Mouse (Mus musculus) forebrain, embryonic 15.5 days (tissue): ENCODE data around the gene Uggt2. TPM values are rescaled to one million over a fixed set of nuclear protein-coding genes. Genes with fewer than 3 reads are reported as not detected.
"Not testable (repeated sequence)": the region's sequence is repeated elsewhere in the genome, so short reads cannot be mapped to it uniquely, and the experiment has no call there.

Source experiments
- ATAC-seq: fragments of 200-750 bp; cut with Nextera tagmentation; replicated peaks from 2 replicates; pipeline ENCODE4 v1.8.0; 2017; ENCODE audit warnings: mild to moderate bottlenecking, moderate TSS enrichment, moderate library complexity
- H3K27ac ChIP-seq: fragments of 300-500 bp; sonication (generic); replicated peaks from 2 replicates; pipeline ENCODE4 v1.5.1; 2015; ENCODE audit warnings: mild to moderate bottlenecking, inconsistent platforms
- H3K27me3 ChIP-seq: fragments of 300-500 bp; sonication (generic); 2 replicates; pipeline ENCODE4 v1.6.1; 2015; ENCODE audit warnings: inconsistent platforms
- H3K36me3 ChIP-seq: fragments of 300-500 bp; sonication (generic); 2 replicates; pipeline ENCODE4 v1.6.1; 2015; ENCODE audit warnings: mild to moderate bottlenecking, inconsistent platforms
- H3K4me1 ChIP-seq: fragments of 300-500 bp; sonication (generic); 2 replicates; pipeline ENCODE4 v1.6.1; 2015; ENCODE audit warnings: inconsistent platforms
- H3K4me2 ChIP-seq: fragments of 300-500 bp; sonication (generic); replicated peaks from 2 replicates; pipeline ENCODE4 v1.6.1; 2015; ENCODE audit warnings: mild to moderate bottlenecking, inconsistent platforms
- H3K4me3 ChIP-seq: fragments of 300-500 bp; sonication (generic); 2 replicates; pipeline ENCODE4 v1.5.1; 2015; ENCODE audit warnings: mild to moderate bottlenecking, inconsistent platforms
- H3K9ac ChIP-seq: fragments of 300-500 bp; sonication (generic); replicated peaks from 2 replicates; pipeline ENCODE4 v1.6.1; 2015; ENCODE audit warnings: mild to moderate bottlenecking, inconsistent platforms
- H3K9me3 ChIP-seq: fragments of 300-500 bp; sonication (generic); 2 replicates; pipeline ENCODE4 v1.6.1; 2016; ENCODE audit warnings: inconsistent platforms
- WGBS: fragments of 180-500 bp; shearing (Covaris S2); methylation state at CpG from one replicate; pipeline ENCODE4 v1.1.7; 2015; ENCODE audit warnings: mixed read lengths; 5-methylcytosine and 5-hydroxymethylcytosine counted together
- polyA plus RNA-seq: library from polyadenylated mRNA; unstranded; fragments of >200 nt; fragmentation: Nextera tagmentation; extraction: Ambion mirVana; gene quantifications from 2 replicates; pipeline ENCODE4 v1.2.1, GENCODE M21; 2015

Gene Uggt2
- polyA plus RNA-seq, 1 experiment from 2014 or later, result 12.9 TPM

DNA sequence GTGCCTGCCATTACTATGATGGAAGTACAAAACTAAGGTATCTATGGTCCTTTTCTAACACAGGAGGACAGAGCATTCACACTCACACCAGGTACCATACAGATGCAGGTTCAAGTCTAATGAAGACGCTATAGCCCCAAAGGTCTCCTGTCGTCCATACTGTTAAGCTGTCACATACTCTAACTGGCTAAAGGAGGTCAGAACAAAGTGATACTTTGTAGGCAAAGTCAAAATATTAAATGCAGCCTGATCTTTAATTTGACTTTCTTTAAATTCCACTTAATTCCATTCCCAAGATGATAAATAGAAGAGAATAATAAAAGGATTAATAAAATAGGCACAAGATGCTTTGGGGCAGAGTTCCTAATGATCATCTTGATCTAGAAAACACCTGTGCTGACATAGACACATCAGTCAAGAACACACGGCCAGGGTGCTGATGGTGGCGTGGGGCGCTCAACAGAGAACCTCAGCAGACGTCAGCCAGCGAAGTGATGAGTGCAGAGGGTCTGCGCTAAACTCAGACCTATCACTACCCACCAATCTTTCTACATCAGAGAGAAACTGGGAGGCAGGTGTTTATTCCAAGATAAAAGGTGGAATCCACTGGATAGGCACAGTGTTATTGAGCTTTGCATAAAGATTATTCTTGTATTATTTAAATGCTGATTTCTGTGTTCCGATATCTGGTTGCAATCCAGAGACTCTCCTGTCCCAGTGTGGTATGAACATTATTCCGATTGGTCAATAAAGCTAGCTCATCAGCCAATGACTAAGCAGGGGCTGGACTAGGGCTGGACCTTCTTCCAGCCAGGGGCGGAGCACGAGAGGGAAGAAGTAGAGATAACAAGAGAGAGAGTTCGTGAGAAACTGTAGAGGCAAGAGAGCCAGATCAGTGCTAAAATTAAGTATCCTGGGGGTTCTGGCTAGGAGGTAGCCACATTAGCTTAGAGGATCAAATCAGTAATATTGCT is 111.4 kb downstream of the Uggt2 start:
- Histone ChIP-seq H3K27ac (no peak overlapping the region), H3K36me3 (peaks cover 8% of the 10 kb centered on the region; the same call in 1 of the 2 replicates), H3K9ac (no peak overlapping the region), H3K4me3 (no peak overlapping the region), H3K27me3 (no peaks in the 10 kb centered on the region), H3K4me2 (no peak overlapping the region), H3K9me3 (no peaks in the 10 kb centered on the region), H3K4me1 (no peaks in the 10 kb centered on the region)
- 53% methylated on average over 13 of the region's 13 CpGs for whole genome bisulfite sequencing
- ATAC-seq, result no peak

DNA sequence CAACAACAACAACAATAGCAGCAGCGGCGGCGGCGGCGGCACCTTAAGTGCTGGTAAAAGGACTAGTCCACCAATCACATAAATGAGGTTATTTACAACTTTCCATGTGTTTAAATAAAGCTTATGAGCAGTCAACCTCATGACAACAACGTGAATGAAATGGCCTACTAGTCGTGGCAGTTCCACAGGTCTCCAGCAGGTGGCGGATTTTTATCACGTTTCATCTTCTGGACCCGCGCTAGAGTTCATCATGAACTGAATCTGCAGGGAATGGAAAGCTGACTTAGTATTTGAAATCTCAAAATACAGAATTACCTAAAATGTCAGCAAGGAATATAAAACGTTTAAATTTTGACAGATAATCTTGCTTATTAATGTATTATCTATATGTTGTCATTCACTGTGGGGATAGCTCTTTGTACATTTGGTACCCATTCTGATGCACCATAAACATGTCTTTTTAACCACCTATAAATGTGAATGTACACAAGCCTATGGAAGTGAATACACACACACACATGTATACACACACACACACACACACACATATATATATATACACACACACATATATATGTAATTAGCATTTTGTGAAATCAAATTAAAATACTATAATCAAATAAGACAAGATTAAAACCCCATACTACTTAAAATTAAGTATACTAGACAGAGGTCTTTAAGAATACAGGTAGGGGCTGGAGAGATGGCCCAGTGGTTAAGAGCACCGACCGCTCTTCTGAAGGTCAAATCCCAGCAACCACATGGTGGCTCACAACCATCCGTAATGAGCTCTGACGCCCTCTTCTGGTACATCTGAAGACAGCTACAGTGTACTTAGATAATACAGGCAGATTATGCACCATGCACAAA is 112.3 kb downstream of the Uggt2 start:
- WGBS, result 35% methylated on average over 16 of the region's 16 CpGs
- Histone ChIP-seq H3K27me3 (no peaks in the 10 kb centered on the region), H3K9me3 (no peaks in the 10 kb centered on the region), H3K4me1 (no peaks in the 10 kb centered on the region), H3K27ac (no peak overlapping the region), H3K4me2 (no peak overlapping the region), H3K9ac (no peak overlapping the region), H3K36me3 (peaks cover under 1% of the 10 kb centered on the region; the same call in 1 of the 2 replicates), H3K4me3 (no peak overlapping the region)
- 0 out of 2 replicates have a peak, but pooled peaks have one; percentile 24 for ATAC-seq

- Histone ChIP-seq H3K4me3 (no peak overlapping the region), H3K9me3 (no peaks in the 10 kb centered on the region), H3K36me3 (peaks cover 3% of the 10 kb centered on the region; the same call in 1 of the 2 replicates), H3K4me2 (no peak overlapping the region), H3K9ac (no peak overlapping the region), H3K27me3 (no peaks in the 10 kb centered on the region), H3K4me1 (no peaks in the 10 kb centered on the region), H3K27ac (no peak overlapping the region)
- ATAC-seq, result no peak
- 89% methylated on average over 4 of the region's 4 CpGs for WGBS
These were observed 115.1 kb downstream of the Uggt2 start for GRCm38 (mm10) chr14:118984161-118984560.

- Histone ChIP-seq H3K36me3 (peaks cover 9% of the 10 kb centered on the region), H3K27ac (no peak overlapping the region; the same call in 1 of the 2 replicates), H3K9me3 (no peaks in the 10 kb centered on the region), H3K4me3 (no peak overlapping the region), H3K9ac (no peak overlapping the region), H3K4me1 (no peaks in the 10 kb centered on the region), H3K27me3 (no peaks in the 10 kb centered on the region), H3K4me2 (no peak overlapping the region)
- no peak for ATAC-seq
These were observed 115.8 kb downstream of the Uggt2 start for GRCm38 (mm10) chr14:118983396-118983795.

GRCm38 (mm10) chr14:118982429-118983045 is 116.7 kb downstream of the Uggt2 start:
- ATAC-seq, H3K9ac ChIP-seq, H3K9me3 ChIP-seq, H3K27me3 ChIP-seq, H3K4me2 ChIP-seq, H3K27ac ChIP-seq, H3K4me1 ChIP-seq, H3K4me3 ChIP-seq: not testable (repeated sequence)
- 59% methylated on average over 8 of the region's 11 CpGs for WGBS
- H3K36me3 ChIP-seq, result peaks cover 18% of the 10 kb centered on the region

GRCm38 (mm10) chr14:118981711-118982428 is 117.4 kb downstream of the Uggt2 start:
- H3K4me2 ChIP-seq, H3K4me1 ChIP-seq, ATAC-seq, H3K27me3 ChIP-seq, H3K4me3 ChIP-seq, H3K27ac ChIP-seq, H3K9ac ChIP-seq, H3K9me3 ChIP-seq: not testable (repeated sequence)
- H3K36me3 ChIP-seq, result peaks cover 24% of the 10 kb centered on the region
- WGBS, result 82% methylated on average over 6 of the region's 6 CpGs

GRCm38 (mm10) chr14:118980890-118981289 is 118.3 kb downstream of the Uggt2 start:
- no peak overlapping the region for H3K9ac ChIP-seq
- H3K36me3 ChIP-seq, result peaks cover 33% of the 10 kb centered on the region
- no peaks in the 10 kb centered on the region for H3K9me3 ChIP-seq
- no peak overlapping the region for H3K4me3 ChIP-seq
- no peak overlapping the region for H3K27ac ChIP-seq
- H3K4me2 ChIP-seq, result no peak overlapping the region
- no peaks in the 10 kb centered on the region for H3K4me1 ChIP-seq
- ATAC-seq, result no peak
- H3K27me3 ChIP-seq, result no peaks in the 10 kb centered on the region
- 89% methylated on average over 8 of the region's 8 CpGs for WGBS

DNA sequence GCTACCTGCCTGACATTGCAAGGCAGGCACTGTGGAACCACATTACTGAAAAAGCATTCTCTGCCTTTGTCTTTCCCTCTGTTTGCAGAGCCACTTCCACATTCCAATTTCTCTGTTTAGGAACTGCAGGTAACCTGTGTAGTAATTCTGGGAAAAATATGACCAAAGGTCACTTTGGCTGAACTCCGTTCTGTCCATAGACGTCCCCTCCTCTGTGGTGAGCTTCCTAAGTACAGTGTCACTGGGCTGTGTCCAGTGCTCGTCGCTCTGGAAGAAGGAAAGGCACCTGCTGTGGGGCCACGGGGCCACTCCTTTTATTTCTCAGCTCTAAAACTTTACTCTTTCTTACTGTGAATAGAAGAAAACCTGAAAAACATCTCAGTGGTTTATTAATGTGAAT is 118.9 kb downstream of the Uggt2 start:
- Histone ChIP-seq H3K4me2 (no peak overlapping the region), H3K36me3 (peaks cover 37% of the 10 kb centered on the region), H3K4me3 (no peak overlapping the region), H3K27me3 (no peaks in the 10 kb centered on the region), H3K27ac (no peak overlapping the region), H3K9ac (no peak overlapping the region), H3K4me1 (no peaks in the 10 kb centered on the region), H3K9me3 (no peaks in the 10 kb centered on the region)
- WGBS, result 80% methylated on average over 5 of the region's 5 CpGs
- no peak for ATAC-seq

DNA sequence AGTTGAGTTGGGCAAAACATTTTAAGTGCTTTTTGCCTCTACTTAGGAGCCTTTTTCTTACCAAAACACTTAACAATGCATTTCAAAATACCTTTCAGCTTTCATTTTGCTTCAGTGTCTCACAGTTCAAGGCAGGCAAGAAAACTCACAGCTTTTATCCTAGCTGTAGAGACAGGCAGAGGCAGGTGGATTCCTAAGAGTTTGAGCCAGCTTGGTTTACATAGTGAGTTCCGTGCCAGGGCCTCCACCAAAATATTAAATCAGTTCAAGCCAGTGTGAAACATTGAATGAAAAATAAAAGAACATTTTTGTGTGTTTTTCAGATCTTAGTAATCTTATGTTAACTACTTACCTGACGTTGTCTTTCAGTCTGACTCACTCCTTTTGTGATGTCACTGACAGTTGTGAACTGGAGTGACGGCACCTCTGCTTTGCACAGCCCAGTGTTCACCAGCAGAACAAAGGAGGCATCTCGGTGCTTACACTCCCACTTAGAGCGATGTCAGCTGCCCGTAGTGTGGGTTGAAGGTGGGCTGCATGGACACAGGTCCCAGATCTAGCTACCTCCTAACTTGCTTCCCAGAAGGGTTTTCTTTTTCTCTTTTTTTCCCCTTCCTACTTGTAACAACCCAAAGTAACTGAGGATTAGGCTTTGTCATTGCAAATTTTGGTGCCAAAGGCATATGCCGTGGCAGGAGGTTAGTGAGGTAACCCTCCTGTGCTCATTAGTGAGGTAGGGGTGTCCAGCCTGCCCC is 119.5 kb downstream of the Uggt2 start:
- Histone ChIP-seq H3K4me2 (no peak overlapping the region), H3K4me1 (no peaks in the 10 kb centered on the region), H3K27me3 (no peaks in the 10 kb centered on the region), H3K9me3 (no peaks in the 10 kb centered on the region), H3K36me3 (peaks cover 40% of the 10 kb centered on the region), H3K9ac (no peak overlapping the region), H3K4me3 (no peak overlapping the region), H3K27ac (no peak overlapping the region)
- no peak for ATAC-seq
- WGBS, result 61% methylated on average over 7 of the region's 7 CpGs

DNA sequence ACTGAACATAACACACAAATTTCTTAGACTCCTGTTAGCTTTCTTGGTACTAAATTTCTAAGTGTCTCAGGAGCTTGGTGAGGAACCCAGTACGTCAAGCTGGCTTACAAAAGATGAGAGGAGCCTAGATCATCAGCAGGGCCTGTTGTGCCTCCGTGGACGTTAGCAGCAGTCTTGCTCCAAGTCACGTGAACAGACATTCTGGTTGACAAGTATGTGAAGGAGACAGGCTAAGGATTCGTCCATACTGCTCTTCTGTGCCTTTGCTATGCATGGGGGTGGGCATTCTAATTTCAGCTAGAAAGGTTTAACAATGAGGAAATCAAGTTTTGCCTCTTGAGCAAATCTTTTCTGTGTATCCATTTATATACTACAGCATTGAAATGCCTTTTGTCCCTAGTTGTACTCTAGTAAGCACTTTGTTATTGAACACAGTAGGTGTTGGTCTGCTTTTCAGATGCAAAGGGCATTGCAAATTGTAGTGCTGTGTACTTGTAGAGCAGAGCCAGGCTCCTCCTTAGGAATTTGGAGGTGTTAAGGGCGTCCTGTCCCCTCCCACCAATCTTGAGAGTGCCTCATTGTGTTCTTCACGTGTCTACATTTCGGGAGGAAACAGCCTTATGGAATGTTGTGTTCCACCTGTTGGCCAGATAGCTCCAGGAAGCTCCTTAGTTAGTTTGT is 122.0 kb downstream of the Uggt2 start:
- H3K4me1 ChIP-seq, result no peaks in the 10 kb centered on the region
- no peak overlapping the region for H3K9ac ChIP-seq
- no peak overlapping the region for H3K27ac ChIP-seq
- no peak overlapping the region for H3K4me3 ChIP-seq
- ATAC-seq, result no peak
- no peak overlapping the region for H3K4me2 ChIP-seq
- H3K9me3 ChIP-seq, result no peaks in the 10 kb centered on the region
- H3K36me3 ChIP-seq, result peaks cover 52% of the 10 kb centered on the region
- H3K27me3 ChIP-seq, result no peaks in the 10 kb centered on the region
- WGBS, result 78% methylated on average over 8 of the region's 8 CpGs
